Mouse (Mus musculus): ENCODE results near the gene Tomm40l. TPM values are rescaled to one million over a fixed set of nuclear protein-coding genes. Genes with fewer than 3 reads are reported as not detected.

The Tomm40l gene
- total RNA-seq, 2 experiments from 2014 or later: 47.7 to 67.0 TPM

Other genes with a start within 250 kb of the Tomm40l start
- gene Fcgr2b, start 246.0 kb downstream of the Tomm40l start, total RNA-seq (2021): 10 to 100 TPM in 1 of 2 experiments, 1 to 10 TPM in 1; 7.0 to 15.6 TPM
- 10 to 100 TPM in 1 of 2 experiments, 1 to 10 TPM in 1; 5.8 to 13.0 TPM for gene Fcgr4, start 203.6 kb downstream of the Tomm40l start, total RNA-seq (2021)
- gene Fcgr3, start 157.6 kb downstream of the Tomm40l start, total RNA-seq (2021): 10 to 100 TPM; 17.7 to 32.8 TPM
- gene Cfap126, start 108.6 kb downstream of the Tomm40l start, total RNA-seq (2021): 1 to 10 TPM; 3.0 to 4.2 TPM
- gene Sdhc, start 71.9 kb downstream of the Tomm40l start, total RNA-seq (2021): 100 to 1,000 TPM; 450 to 629 TPM
- 1 to 10 TPM in 1 of 2 experiments, under 1 TPM in 1; 0.73 to 1.2 TPM for gene Mpz, start 71.8 kb downstream of the Tomm40l start, total RNA-seq (2021)
- 10 to 100 TPM; 51.7 to 52.5 TPM for gene Pcp4l1, start 26.2 kb downstream of the Tomm40l start, total RNA-seq (2021)
- gene Nr1i3, start 8.5 kb downstream of the Tomm40l start, total RNA-seq (2021): not detected
- 1 to 10 TPM; 4.2 to 4.6 TPM for gene Apoa2, start 2.5 kb upstream of the Tomm40l start, total RNA-seq (2021)
- 10 to 100 TPM; 23.2 to 46.7 TPM for gene Fcer1g, start 11.9 kb upstream of the Tomm40l start, total RNA-seq (2021)
- 1 to 10 TPM; 1.5 to 3.8 TPM for gene Adamts4, start 27.9 kb upstream of the Tomm40l start, total RNA-seq (2021)
- gene Ndufs2, start 28.9 kb upstream of the Tomm40l start, total RNA-seq (2021): 1,000 to 10,000 TPM in 1 of 2 experiments, 100 to 1,000 TPM in 1; 683 to 1,034 TPM
- 10 to 100 TPM; 30.5 to 37.8 TPM for gene B4galt3, start 47.8 kb upstream of the Tomm40l start, total RNA-seq (2021)
- 10 to 100 TPM; 39.4 to 43.1 TPM for gene Ppox, start 58.7 kb upstream of the Tomm40l start, total RNA-seq (2021)
- 10 to 100 TPM; 38.5 to 41.8 TPM for gene Usp21, start 65.5 kb upstream of the Tomm40l start, total RNA-seq (2021)
- 100 to 1,000 TPM; 147 to 168 TPM for gene Ufc1, start 72.5 kb upstream of the Tomm40l start, total RNA-seq (2021)
- gene Dedd, start 106.6 kb upstream of the Tomm40l start, total RNA-seq (2021): 10 to 100 TPM; 38.1 to 38.3 TPM
- 10 to 100 TPM; 68.9 to 71.0 TPM for gene Nit1, start 123.1 kb upstream of the Tomm40l start, total RNA-seq (2021)
- 100 to 1,000 TPM; 137 to 168 TPM for gene Pfdn2, start 123.2 kb upstream of the Tomm40l start, total RNA-seq (2021)
- 1 to 10 TPM; 1.3 to 2.4 TPM for gene Klhdc9, start 138.3 kb upstream of the Tomm40l start, total RNA-seq (2021)
- under 1 TPM; 0.20 to 0.45 TPM for gene Nectin4, start 147.6 kb upstream of the Tomm40l start, total RNA-seq (2021)
- 1 to 10 TPM; 3.6 to 6.8 TPM for gene Arhgap30, start 166.4 kb upstream of the Tomm40l start, total RNA-seq (2021)
- 10 to 100 TPM; 51.7 to 53.5 TPM for gene Usf1, start 188.8 kb upstream of the Tomm40l start, total RNA-seq (2021)
- gene Tstd1, start 196.4 kb upstream of the Tomm40l start, total RNA-seq (2021): 1 to 10 TPM; 3.1 to 4.0 TPM
- gene F11r, start 215.0 kb upstream of the Tomm40l start, total RNA-seq (2021): 10 to 100 TPM; 29.3 to 36.4 TPM

Data from adrenal gland, adult 18-20 months (tissue).